Comparison of ENCODE assay signal across 8 mouse cellular contexts in the genomic region with DNA sequence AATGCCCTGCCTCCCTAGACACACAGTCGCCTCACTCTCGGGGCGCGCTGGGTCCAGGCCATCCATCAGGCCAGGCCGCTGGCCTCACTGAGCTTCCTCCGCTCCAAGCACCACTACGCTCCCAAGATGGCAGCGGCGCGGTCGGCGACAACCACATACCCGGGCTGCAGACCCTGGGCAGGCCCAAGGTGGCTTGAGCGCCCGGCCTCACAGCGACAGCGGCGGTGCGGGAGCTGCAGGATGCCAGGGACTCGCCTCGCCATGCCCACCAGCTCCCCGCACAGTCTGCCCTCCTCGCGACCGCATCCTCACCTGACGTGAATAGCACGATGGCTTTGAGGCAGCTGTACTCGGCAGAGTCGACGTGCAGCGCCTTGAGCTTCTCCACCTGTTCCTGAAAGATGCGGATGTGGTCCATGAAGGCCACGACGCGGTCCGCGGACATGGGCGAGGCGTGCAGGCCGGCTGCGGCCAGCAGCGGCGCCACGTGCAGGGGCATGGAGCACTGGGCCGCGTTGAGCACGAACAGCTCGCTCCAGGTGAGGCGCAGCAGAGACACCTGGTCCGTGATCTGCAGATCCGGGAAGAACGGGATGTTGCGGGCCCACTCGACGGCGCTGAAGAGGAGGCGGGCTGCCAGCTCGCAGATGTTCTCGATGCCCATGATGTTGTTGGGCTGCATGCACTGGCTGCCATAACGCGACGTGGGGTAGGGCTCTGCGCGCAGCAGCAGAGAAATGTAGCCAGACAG. TPM values are rescaled to one million over a fixed set of nuclear protein-coding genes. Genes with fewer than 3 reads are reported as not detected.
A peak's percentile ranks its signal among the peaks of the same experiment; 100 is the strongest.
DNase-seq lines count a peak whose midpoint lies in the region; ATAC-seq and TF ChIP-seq lines count a peak whose summit lies in the region.

No protein-coding gene starts in this region.

- peak overlapping the region; percentile 50 for H3K4me3 ChIP-seq in kidney, postnatal 0 days (replicated peaks; ENCODE audit: low read depth, low read length)
- H3K4me3 ChIP-seq in intestine, embryonic 15.5 days (replicated peaks), result peak overlapping the region; percentile 29
- H3K4me3 ChIP-seq in neural tube, embryonic 15.5 days (replicated peaks), result peak overlapping the region; percentile 51

- no peak for TF ChIP-seq CTCF in kidney, postnatal 0 days (IDR thresholded peaks at IDR 0.05; ENCODE audit: low read depth)

- DNase-seq in kidney, postnatal 0 days (ENCODE audit: low spot score), result peak; percentile 16
- no peak for DNase-seq in kidney, postnatal 25 days
- peak; percentile 78 for DNase-seq in adrenal gland, adult 2 months
- DNase-seq in embryo, embryonic 11 days, result peak; percentile 70
- DNase-seq in thymus, adult 18-20 months, result no peak
- no peak for DNase-seq in thymus, postnatal 36 days

- 9% methylated on average over 64 of the region's 64 CpGs for WGBS in kidney, postnatal 0 days
- 11% methylated on average over 64 of the region's 64 CpGs for WGBS in intestine, embryonic 15.5 days
- WGBS in neural tube, embryonic 15.5 days, result under 1% methylated on average over 64 of the region's 64 CpGs

- ATAC-seq in kidney, postnatal 0 days (replicated peaks; ENCODE audit: low FRiP score, low read depth), result peak; percentile 19
- no peak for ATAC-seq in intestine, embryonic 15.5 days
- peak; percentile 14; the same call in 1 of the 2 replicates for ATAC-seq in neural tube, embryonic 15.5 days (ENCODE audit: low FRiP score)

- no peaks in the 10 kb centered on the region for H3K9me3 ChIP-seq in kidney, postnatal 0 days (replicated peaks; ENCODE audit: low read length)
- no peaks in the 10 kb centered on the region for H3K9me3 ChIP-seq in intestine, embryonic 15.5 days
- no peaks in the 10 kb centered on the region for H3K9me3 ChIP-seq in neural tube, embryonic 15.5 days (replicated peaks)

- peak overlapping the region; percentile 85 for H3K4me2 ChIP-seq in kidney, postnatal 0 days (ENCODE audit: low read length)
- peak overlapping the region; percentile 62 for H3K4me2 ChIP-seq in intestine, embryonic 15.5 days (replicated peaks)
- H3K4me2 ChIP-seq in neural tube, embryonic 15.5 days, result peak overlapping the region; percentile 87

- H3K27ac ChIP-seq in kidney, postnatal 0 days, result peak overlapping the region; percentile 50; the same call in 1 of the 2 replicates
- H3K27ac ChIP-seq in intestine, embryonic 15.5 days, result no peak overlapping the region
- peak overlapping the region; percentile 88 for H3K27ac ChIP-seq in neural tube, embryonic 15.5 days (replicated peaks)

- peaks cover 9% of the 10 kb centered on the region; the same call in 1 of the 2 replicates for H3K4me1 ChIP-seq in kidney, postnatal 0 days (replicated peaks; ENCODE audit: insufficient read depth, low read length)
- peaks cover 8% of the 10 kb centered on the region for H3K4me1 ChIP-seq in intestine, embryonic 15.5 days (replicated peaks)
- peaks cover 42% of the 10 kb centered on the region for H3K4me1 ChIP-seq in neural tube, embryonic 15.5 days

- no peaks in the 10 kb centered on the region for H3K27me3 ChIP-seq in kidney, postnatal 0 days (ENCODE audit: insufficient read depth, low read length)
- peaks cover 41% of the 10 kb centered on the region for H3K27me3 ChIP-seq in intestine, embryonic 15.5 days (replicated peaks)
- H3K27me3 ChIP-seq in neural tube, embryonic 15.5 days (replicated peaks), result no peaks in the 10 kb centered on the region

- peak overlapping the region; percentile 61 for H3K9ac ChIP-seq in kidney, postnatal 0 days (ENCODE audit: low read depth, low read length)
- no peak overlapping the region for H3K9ac ChIP-seq in intestine, embryonic 15.5 days
- peak overlapping the region; percentile 58 for H3K9ac ChIP-seq in neural tube, embryonic 15.5 days (replicated peaks)

- H3K36me3 ChIP-seq in kidney, postnatal 0 days (ENCODE audit: insufficient read depth, low read length), result no peaks in the 10 kb centered on the region
- no peaks in the 10 kb centered on the region for H3K36me3 ChIP-seq in intestine, embryonic 15.5 days
- no peaks in the 10 kb centered on the region for H3K36me3 ChIP-seq in neural tube, embryonic 15.5 days

RNA-seq across cellular contexts. Expression of gene Nr2f1, which starts 4.5 kb away (rescaled TPM):
- polyA plus RNA-seq in kidney, postnatal 0 days (2015; fragmentation: Nextera tagmentation; extraction: Ambion mirVana), result 9.8 and 11.2 TPM in 2 replicates
- 10 to 100 TPM; 18.2 to 22.7 TPM for total RNA-seq in adrenal gland, adult 2 months (2021)
- polyA plus RNA-seq in adrenal gland, adult 2 months (2012; rRNA removed), result 97.9 and 105 TPM in 2 replicates
- 1.9 and 2.6 TPM in 2 replicates for polyA plus RNA-seq in intestine, embryonic 15.5 days (2015; fragmentation: Nextera tagmentation; extraction: Ambion mirVana)
- 30.3 and 37.8 TPM in 2 replicates for polyA plus RNA-seq in neural tube, embryonic 15.5 days (2015; fragmentation: Nextera tagmentation; extraction: Ambion mirVana)

Comparison
In these comparisons a context has a peak if more than half of its experiments do, and no peak if none do; other contexts are left out.
1. DNase-seq: peak in kidney, postnatal 0 days (single experiment), adrenal gland, adult 2 months (single experiment) and embryo, embryonic 11 days (single experiment); none in kidney, postnatal 25 days (0 of 2), thymus, adult 18-20 months (0 of 2) and thymus, postnatal 36 days (0 of 2).
2. Peak in every context shown above with its lines, with median percentiles within 50 percentile points of each other: H3K4me2 ChIP-seq and H3K4me3 ChIP-seq.